Mouse (Mus musculus): Measurements from ENCODE around the gene Cysrt1. TPM values are rescaled to one million over a fixed set of nuclear protein-coding genes. Genes with fewer than 3 reads are reported as not detected.

The Cysrt1 gene
- total RNA-seq, 2 experiments from 2014 or later, result not detected

DNA sequence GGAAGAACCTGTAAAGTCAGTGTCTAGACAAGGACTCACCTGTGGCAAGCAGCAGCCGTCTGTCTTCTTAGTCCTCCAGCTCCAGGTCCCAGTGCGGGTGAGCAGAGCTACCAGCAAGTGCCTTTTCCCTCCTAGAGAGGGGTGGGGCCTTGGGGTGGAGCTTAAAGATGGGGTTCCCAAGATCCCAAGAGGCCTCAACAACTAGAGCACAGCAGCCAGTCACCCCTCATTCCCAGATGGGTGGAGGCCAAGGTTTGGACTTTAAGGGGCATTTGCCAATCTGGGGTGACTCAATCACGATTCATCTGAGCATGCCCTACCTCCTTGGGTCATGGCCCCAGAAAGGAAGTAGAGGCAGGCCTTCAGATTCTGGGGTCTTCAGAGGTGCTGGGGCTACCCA, 2.5 kb downstream of the Cysrt1 start:
- no peak for ATAC-seq (replicated peaks; ENCODE audit: poor library complexity, severe bottlenecking)

DNA sequence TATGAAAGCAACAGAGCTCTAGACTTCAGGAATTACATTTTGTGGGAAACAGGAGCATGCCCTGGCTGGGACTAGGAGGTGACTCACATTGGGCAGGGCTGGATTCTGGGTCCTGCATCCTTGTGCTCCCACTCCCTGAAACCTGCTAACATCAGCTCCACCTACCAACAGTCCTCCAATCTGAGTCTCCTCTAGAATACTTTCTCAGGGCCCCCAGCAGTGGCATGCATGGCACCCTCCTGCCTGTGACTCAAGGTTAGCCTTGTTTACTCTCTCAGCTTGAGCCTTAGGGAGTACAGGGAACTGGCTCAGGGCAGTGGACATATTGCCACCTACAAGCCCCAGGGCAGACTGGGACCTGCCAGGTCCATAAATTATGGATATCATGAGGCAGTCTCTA, 4.1 kb downstream of the Cysrt1 start:
- no peak for ATAC-seq (replicated peaks; ENCODE audit: poor library complexity, severe bottlenecking)

DNA sequence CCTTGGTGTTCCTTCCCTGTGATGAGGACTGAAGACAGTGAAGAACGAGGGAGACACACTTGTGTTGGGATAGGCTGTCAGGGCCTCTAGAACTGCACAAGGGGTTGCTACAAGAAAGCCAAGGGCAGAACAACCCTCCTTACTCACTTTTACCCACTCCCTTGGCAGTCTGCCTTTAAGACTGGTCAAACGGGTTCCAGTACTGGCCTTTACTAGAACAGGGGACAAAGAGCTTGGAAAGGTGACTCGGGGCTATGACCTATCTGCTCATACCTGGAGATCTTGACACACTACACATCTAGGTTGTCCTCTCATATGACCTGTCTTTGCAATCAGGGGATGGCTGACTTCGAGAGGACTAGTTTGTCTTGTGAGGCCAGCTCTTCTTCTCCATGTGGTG, 4.7 kb downstream of the Cysrt1 start:
- no peak for ATAC-seq (replicated peaks; ENCODE audit: poor library complexity, severe bottlenecking)

DNA sequence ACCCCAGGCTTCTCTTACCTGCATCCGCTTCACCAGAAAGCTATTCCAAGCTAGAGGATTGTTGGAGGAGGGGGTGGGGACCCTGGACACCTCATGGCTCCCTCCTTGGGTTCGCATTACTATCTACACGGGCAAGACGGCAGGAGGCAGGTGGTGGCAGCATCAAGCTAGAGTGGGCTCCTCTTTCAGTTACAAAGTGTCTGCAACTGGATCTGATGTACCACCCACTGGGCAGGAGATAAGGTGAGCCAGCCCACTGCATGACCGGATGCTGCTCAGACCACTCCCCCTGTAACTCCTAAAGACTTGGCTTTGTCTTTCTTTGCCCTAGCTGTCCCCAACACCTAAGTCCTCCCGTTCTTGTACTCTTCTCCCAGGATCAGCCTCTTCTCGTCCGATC, 5.6 kb downstream of the Cysrt1 start, which contains the start of gene Rnf224:
TSS of gene Rnf224 (minus strand) at position 174 of the 400 bp plus-strand sequence.
- ATAC-seq (replicated peaks; ENCODE audit: poor library complexity, severe bottlenecking), result no peak

DNA sequence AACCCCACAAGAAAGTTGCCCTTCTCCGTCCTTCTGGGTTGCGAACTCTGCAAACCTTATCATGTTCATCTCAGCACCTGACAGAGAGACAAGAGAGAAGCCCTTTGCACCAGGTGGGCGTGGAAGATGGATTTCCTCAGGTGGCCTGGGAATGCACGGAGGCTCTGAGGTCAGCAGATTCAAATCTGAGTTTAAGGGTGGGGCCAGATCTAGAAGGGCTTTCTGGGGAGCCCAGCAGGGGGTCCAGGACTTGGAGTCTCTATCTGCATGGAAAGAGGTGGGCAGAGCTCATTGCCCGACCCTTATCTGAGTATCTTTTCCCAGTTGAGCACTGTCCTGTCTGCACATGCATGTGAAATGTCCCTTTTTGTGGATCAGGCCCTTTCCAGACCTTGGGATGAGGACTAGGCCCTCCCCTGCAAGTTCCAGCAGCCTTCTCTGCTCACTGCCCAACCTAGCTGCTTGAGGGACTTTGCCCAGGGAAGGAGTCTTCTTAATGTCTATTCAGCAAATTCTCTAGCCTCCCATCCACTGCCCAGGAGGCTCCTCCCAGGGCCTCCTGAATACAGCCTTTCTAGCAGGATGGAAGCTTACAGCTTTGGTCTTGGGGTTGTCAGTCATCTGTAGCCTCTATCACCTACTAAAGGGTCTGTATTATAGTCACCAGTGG, 7.6 kb downstream of the Cysrt1 start:
- no peak for ATAC-seq (replicated peaks; ENCODE audit: poor library complexity, severe bottlenecking)

DNA sequence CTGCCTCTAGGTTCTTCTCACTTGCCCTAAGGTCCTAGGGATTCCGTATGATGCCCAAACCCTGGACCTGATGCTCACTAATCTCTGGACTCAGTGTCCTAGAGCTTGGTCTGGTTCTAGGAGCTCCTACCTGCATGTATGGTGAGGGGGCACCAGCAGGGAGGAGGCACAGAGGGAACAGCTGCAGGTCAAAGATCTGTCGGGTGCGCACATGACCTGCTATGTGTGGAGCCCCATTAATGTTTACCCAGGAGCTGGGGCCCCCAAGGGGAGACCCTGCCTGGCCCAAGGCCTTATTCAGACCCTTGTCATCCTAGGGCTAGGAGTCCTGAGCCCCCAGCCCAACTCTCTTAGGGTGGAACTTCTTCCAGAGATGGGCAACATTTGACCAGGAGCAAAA, 8.2 kb downstream of the Cysrt1 start, which contains the start of gene Slc34a3:
TSS of gene Slc34a3 (minus strand) at position 315 of the 400 bp plus-strand sequence.
- ATAC-seq (replicated peaks; ENCODE audit: poor library complexity, severe bottlenecking), result no peak

DNA sequence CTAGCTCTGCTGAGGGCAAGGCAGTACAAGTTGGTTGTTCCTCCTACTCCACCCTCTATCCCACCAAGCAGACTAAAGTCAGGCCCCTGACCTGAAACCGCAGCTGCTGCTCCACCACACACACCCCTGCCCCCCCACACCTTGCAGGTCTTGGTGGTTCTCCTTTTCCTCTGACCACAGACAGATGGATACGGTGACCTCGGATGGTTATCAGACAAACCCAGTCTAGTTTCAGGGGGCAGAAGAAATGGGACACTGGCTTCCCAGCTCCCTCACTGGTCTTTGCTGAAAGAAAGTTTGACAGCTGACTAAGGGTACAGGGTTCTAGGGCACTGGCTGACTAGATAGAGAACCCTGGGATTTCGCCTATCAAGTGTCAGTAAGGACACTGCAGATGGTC, 8.8 kb downstream of the Cysrt1 start:
- peak; percentile 60 for ATAC-seq (replicated peaks; ENCODE audit: poor library complexity, severe bottlenecking)

DNA sequence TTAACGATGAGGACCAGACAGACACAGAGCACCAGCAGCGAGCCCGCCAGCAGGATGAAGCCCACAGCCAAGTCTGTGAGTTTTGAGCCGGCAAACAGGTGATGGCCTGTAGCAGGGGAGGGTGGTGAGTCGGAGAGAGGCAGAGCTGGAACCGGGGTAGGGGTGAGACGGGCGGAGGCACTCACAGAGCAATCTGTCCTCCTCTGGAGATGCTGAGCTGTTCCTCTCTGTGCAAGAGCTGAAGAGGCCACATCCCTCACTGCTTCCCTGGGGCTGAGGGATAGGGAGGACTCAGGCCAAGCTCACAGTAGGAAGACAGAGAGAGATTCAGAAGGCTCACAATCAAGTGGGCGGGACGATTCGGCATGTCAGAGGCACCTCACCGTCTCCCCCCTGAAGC, 11.2 kb downstream of the Cysrt1 start:
- ATAC-seq (replicated peaks; ENCODE audit: poor library complexity, severe bottlenecking), result no peak

DNA sequence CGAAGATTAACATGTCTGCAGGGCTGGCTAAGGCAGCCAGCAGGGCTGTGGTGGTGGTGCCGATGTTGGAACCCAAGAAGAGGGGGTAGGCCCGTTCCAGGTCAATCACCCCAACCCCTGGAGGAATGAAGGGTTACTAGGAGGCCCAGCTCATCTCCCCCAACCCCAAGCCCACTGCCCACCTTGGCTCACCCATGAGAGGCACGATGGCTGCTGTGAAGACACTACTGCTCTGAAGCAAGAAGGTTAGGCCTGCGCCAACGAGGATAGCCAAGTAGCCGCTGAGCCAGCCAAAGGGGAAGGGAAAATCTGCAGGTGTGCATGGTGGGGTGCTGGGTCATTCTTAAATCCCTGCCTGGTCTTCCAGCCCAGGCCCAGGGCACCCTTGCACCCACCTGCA, 11.7 kb downstream of the Cysrt1 start:
- no peak for ATAC-seq (replicated peaks; ENCODE audit: poor library complexity, severe bottlenecking)

DNA sequence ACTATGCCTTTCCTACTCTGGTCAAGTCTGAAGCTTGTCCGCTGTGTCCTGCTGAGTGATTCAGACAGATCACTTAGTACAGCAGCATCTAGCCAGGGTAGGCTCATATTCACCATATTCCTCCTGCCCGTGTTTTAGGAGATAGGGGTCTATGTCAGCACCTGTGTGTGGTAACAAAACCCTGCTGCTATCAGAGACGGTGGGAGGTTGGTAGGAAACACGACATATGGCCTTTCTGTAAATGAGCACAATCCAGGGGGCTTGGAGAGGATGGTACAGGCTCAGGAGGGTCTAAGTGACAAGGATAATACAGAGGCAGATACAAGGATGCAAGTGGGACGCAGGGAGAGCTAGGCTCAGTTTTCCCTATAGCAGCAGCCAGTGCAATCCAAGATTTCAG, 12.7 kb downstream of the Cysrt1 start:
- ATAC-seq (replicated peaks; ENCODE audit: poor library complexity, severe bottlenecking), result no peak

DNA sequence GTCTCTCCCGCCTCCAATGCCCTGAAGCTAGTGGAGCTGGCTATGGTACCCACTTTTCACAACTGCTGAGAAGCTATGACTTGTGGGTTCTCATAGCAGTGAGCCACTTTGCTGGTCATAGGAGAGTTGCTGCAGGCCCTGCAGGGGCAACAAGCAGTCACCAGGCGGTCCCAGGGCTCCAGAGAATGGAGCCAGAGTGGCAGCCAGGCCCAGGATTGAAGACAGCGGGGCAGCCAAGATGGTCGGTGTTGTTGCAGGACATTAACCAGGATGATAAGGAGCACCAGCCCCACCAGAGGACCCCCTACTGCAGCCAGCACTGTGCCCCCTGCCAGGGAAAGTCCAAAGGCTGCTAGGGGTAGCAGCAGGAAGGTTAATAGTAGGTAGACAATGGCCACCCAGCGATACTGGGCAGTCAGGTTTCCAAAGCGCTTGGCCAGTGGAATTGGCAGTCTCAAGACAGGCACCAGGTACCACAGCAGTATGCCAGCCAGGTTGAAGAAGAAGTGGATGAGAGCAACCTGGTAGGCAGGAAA, 13.2 kb downstream of the Cysrt1 start:
- no peak for ATAC-seq (replicated peaks; ENCODE audit: poor library complexity, severe bottlenecking)

DNA sequence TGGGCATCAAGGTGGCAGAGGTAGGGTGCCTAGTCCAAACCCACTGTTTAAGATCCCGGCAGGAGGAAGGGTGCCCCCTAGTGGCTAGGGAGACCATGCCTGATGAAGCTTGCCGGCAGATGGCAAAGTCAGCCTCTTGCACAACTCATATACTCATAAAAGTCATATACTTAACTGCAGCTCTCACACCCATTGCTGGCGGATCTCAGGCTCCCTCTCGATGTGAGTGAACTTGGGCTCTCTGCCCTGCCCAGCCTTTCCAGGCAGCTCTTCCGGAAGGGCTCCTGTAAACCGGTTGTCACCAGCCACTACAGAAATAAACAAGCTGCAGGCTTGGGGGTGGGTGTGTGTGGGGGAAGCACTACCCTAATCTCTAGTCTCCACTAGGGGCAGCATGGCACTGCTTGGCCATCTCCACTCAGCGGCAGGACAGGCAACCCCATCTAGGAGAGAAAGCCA, 13.8 kb downstream of the Cysrt1 start:
- ATAC-seq (replicated peaks; ENCODE audit: poor library complexity, severe bottlenecking), result peak; percentile 39

DNA sequence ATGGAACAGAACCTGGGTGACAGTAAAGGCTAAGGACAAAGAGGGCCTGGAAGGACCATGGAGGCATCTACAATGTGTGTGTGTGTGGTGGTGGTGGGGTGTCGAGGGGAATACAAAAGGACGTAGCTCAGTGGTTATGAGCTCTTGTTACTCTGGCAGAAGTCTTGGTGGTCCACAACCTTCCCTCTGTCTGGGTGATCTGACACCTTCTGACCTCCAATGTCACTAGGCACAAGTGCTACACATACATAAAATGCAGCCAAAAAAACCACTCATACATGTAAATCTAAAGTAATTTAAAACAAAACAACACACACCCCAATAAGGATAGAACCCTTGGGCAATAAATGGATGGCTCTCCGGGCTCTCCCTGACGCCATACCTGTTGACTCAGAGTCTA, 14.8 kb downstream of the Cysrt1 start:
- no peak for ATAC-seq (replicated peaks; ENCODE audit: poor library complexity, severe bottlenecking)

DNA sequence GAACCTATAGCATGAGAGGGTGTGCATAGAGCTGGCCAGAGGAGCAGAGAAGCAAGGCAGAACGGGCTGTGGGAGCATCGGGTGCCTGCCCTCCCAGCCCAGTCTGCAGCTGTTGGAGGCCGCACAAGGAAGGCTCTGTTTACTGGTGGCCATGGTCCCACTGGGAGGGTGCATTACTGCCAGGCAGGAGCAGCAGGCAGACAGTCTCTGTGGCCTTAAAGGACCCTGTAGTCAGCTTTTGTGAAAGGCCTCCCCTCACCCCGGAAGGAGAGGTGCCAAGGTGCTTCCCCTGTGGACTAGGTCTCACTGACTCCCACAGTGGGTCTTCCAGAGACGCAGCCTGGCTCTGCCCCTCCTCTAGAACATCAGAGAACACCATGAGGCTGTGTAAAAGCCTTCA, 15.4 kb downstream of the Cysrt1 start:
- no peak for ATAC-seq (replicated peaks; ENCODE audit: poor library complexity, severe bottlenecking)

DNA sequence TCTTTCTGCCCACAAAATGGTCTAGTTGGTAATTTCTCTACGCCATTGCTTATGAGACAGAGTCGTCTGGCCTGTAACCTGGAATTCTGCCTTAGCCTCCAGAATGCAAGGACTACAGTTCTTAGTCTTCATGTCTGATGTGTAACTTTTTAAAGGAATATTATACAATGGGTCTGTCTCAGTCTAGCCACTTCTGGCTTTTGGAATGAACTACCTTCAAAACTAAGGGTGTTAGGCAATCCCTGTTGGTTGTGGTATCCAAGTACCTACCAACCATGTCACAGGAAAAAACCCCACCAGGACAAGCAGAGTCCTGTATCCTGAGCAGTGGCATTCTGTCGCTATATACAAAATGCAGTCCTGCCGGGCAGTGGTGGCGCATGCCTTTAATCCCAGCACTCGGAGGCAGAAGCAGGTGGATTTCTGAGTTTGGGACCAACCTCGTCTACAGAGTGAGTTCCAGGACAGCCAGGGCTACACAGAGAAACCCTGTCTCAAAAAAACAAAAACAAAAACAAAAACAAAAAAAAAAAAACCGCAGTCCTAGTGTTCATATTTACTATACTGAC, 16.4 kb downstream of the Cysrt1 start:
- no peak for ATAC-seq (replicated peaks; ENCODE audit: poor library complexity, severe bottlenecking)

DNA sequence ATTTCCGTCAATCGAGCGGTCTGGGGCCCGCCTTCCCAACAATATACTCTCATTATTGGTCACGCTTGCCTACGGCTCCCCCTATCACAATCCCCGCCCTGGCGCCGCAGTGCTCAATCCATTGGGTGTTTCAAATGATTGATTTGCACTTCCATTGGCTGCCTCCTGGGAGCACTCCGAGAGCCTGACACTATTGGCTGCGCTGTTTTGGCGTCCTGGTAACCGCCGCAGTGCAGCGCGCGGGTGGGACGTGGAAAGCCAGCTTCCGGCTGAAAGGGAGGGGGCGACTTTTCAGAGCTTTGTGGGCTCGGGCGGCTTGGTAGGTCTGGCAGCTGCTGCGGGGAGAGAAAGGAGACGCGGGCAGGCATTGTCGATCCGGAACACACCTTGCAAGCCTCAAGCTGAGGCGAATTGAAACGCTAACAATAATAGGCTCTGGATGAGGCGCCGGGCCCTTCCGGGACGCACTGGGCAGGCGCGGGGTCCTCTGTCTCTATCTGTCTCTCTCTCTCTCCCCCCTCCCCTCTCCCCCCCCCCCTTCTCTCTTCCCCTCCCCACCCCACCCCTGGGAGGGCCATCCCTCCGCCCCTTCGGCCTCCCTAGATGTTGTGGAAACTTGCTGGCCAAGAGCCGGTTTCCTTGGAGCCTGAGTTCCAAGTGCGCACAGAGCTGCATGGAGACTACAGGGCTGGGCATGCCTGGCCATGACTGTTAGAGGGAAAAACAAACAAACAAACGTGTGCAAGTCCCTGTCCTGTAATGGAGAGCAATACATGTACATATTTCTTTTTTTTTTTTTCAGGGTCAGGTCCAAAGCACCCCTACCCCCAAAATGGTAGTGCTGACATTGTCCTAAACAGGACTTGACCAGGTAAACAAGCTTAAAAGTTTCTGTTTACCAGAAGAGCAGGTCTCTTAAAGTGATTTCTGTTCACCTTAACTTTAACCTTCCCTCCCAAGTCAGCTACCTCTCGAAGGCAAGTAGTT, 17.2 kb downstream of the Cysrt1 start:
- ATAC-seq (replicated peaks; ENCODE audit: poor library complexity, severe bottlenecking), result peak; percentile 66

DNA sequence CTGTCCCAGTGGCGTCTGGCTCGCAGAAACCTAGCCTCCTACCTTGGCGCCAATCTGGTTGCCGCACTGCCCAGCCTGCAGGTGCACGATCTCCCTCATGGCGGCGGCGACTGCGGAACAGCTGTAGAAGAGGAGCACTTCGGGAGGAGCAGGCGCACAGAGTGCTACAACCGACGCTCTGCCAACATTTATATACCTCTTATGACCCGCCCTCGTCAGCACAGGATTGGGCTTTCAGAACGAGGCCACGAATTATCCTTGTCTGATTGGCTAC, 17.8 kb downstream of the Cysrt1 start, which contains the start of gene Tubb4b:
TSS of gene Tubb4b (minus strand) at position 211 of the 274 bp plus-strand sequence.
- peak; percentile 62; the same call in 1 of the 2 replicates for ATAC-seq (replicated peaks; ENCODE audit: poor library complexity, severe bottlenecking)

DNA sequence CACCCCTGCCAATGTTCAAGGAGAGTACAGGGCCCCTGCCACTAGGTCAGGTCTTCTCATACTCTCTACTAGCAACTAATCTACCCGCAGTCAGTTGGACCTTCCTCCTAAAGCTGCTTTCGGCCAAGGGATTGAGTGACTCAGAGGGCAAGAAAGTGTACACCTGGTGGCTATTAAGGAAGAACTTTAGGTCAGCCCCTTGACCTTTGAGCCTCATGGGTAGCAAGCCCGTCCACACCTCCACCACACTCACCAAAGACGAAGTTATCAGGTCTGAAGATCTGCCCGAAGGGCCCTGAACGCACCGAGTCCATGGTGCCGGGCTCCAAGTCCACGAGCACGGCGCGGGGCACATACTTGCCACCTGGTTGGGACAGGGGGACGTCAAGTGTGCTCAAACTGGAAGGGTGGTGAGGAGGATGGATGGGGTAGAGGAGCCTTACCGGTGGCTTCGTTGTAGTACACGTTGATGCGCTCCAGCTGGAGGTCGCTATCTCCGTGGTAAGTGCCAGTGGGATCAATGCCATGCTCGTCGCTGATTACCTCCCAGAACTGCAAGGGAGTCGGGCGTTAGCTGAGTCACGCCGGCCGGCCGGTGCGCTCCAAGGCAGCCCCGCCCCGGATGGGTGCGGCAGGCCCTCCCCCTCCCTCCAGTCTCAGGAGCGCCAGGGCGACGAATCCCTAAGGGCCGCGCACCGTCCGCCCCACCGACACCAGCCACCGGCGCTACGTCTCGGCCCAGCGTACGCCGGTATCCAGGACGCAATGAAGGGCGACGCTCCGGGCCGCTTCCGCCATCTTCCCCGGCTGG, 18.4 kb downstream of the Cysrt1 start:
- ATAC-seq (replicated peaks; ENCODE audit: poor library complexity, severe bottlenecking), result peak; percentile 56

DNA sequence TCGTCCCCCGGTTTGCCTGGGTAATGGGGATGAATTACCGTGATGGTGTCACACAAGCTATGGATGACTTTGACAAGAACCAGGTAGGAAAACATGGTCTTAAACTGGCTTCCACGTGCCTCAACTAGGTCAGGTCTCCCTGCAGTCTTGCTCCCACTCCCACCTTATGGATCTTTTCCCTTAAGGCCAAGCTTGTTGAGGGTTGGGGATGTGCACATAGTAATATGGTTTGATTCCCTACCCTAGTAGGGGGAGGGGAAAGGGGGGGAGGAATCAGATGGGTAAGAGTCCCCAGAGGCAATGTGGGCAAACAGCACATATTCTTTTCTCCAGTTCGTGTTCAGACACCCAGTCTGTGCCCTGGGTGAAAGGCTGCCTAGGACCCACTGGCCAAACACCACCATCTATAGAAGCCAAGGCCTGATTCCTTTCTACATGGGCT, 20.9 kb downstream of the Cysrt1 start:
- no peak for ATAC-seq (replicated peaks; ENCODE audit: poor library complexity, severe bottlenecking)

DNA sequence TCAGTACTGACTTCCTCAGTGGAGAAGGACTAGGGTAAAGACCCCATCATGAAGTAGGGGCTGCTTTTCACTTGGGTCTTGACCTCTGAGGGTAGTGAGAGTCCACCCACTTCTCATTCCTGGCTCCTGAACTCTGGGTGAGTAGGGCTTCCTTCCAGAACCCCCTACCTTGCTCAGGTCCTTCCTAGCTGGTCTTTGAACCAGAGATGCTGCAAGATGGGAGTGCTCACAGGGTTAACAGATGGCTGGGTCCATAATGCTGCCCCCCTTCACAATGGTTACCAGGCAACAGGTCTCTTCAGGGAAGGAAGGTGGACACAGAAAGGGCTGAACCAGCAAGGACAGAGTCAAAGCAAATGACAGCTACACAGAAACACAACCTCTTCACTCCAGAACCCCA, 23.8 kb downstream of the Cysrt1 start, which contains the start of gene Fam166a:
TSS of gene Fam166a (plus strand) at position 301 of the 400 bp plus-strand sequence.
- no peak for ATAC-seq (replicated peaks; ENCODE audit: poor library complexity, severe bottlenecking)
